Mouse (Mus musculus) central nervous system, embryonic 18 days (tissue): ENCODE results near the gene Secisbp2l. TPM values are rescaled to one million over a fixed set of nuclear protein-coding genes. Genes with fewer than 3 reads are reported as not detected.

Experiments used
- polyA plus RNA-seq: library from polyadenylated mRNA; depleted of rRNA; stranded (reverse); fragments of >200 nt; gene quantifications from 2 replicates; pipeline ENCODE4 v1.2.3, GENCODE M21; 2012; rRNA removed

Secisbp2l gene
- 18.3 and 19.0 TPM in 2 replicates for polyA plus RNA-seq

DNA sequence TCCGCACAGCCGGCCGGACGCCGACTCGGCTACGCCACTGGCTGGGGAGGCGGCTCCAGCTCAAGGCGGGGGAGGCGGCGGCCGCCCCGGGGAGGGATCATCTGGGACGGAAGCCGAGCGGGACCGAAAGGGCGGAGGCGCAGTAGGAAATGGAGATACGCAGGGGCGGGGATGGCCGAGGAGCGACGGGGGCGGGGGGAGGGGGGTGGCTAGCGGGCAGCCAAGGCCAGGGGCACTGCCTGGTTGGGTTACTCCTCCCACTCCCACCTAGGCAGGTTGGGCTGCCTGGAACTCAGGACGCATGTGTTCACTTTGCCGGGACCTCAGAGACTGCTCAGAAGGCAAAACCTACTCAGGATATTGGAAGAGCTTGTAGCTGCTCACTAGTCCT, at the start of gene Secisbp2l:
Gene Secisbp2l (minus strand): TSS at position 152 of the 391 bp plus-strand sequence.

DNA sequence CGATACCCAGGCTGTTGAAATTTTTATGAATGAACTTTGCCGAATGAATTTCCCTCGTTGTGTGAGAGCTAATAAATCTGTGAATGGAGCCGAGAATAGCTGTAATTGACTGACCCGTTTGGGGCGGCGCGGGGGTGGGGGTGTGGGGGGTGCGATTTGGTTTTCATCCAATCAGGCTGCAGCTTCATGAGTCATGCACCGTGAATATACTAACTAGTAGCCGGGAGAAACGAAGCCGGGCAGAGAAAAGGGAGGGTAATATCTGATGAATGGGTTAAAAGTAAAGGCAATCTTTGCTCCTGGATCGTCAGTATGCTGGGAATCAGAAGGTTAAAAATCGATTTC, 58.6 kb downstream of the Secisbp2l start, which contains the start of gene Shc4:
Gene Shc4 (minus strand): TSS at position 63 of the 345 bp plus-strand sequence.

Other genes starting within 250 kb of the Secisbp2l start
- 2.9 and 3.5 TPM in 2 replicates for gene Cep152, start 157.8 kb downstream of the Secisbp2l start, polyA plus RNA-seq
- 342 and 357 TPM in 2 replicates for gene Eid1, start 109.8 kb downstream of the Secisbp2l start, polyA plus RNA-seq
- gene Shc4, start 58.7 kb downstream of the Secisbp2l start, polyA plus RNA-seq: 2.7 and 2.9 TPM in 2 replicates
- 23.8 and 24.7 TPM in 2 replicates for gene Galk2, start 76.2 kb upstream of the Secisbp2l start, polyA plus RNA-seq
- gene Cops2, start 76.3 kb upstream of the Secisbp2l start, polyA plus RNA-seq: 62.5 and 70.4 TPM in 2 replicates